10 mouse cellular contexts compared by ENCODE assay signal in the genomic region with DNA sequence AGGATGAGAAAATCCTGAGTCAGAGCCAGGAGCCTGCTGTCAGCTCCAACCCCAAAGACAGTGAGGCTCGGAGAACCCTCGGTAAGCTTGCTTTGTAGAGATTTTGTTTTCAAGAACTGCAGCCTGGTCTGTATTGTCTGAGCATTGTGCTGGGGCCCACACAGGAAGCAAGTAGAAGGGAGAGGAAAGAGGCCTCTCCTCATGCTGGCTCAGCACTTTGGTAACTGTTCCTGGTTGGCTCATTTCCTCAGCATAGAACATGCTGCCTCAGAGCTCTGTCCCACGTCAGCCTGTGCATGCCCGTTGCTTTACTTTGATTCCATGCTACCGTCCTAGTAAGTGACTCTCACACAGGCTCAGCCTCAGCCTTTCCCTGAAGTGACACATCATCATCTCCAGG. TPM values are rescaled to one million over a fixed set of nuclear protein-coding genes. Genes with fewer than 3 reads are reported as not detected.
DNase-seq lines count a peak whose midpoint lies in the region; ATAC-seq lines count a peak whose summit lies in the region.
"Had no signal": no experiment of that assay in that cellular context is flagged by ENCODE, and none has a peak within 500 bp of the region (broad histone marks: within the 10 kb centered on the region; RNA-seq: fewer than 3 reads in every experiment).

No protein-coding gene starts in this region.

- ATAC-seq in inflammation-experienced regulatory T-cells, adult 6 months: peak; percentile 97
- 0 out of 2 replicates have a peak, but pooled peaks have one; percentile 17 for ATAC-seq in megakaryocyte progenitor cell, adult 5-6 weeks (replicated peaks; ENCODE audit: poor library complexity)
- ATAC-seq in forebrain, embryonic 15.5 days (replicated peaks): no peak

- H3K27me3 ChIP-seq in forebrain, embryonic 15.5 days: no peaks in the 10 kb centered on the region

- H3K36me3 ChIP-seq in forebrain, embryonic 15.5 days: peaks cover 81% of the 10 kb centered on the region

- no peak overlapping the region for H3K4me2 ChIP-seq in forebrain, embryonic 15.5 days (replicated peaks)

- peaks cover 8% of the 10 kb centered on the region for H3K4me1 ChIP-seq in brown adipose tissue, adult 24 weeks (ENCODE audit: control insufficient read depth, insufficient read depth, insufficient read length, low read length)
- no peaks in the 10 kb centered on the region for H3K4me1 ChIP-seq in forebrain, embryonic 15.5 days

- 83% methylated on average over 5 of the region's 5 CpGs for WGBS in forebrain, embryonic 15.5 days

- peak; percentile 25 for DNase-seq in layer of hippocampus, adult 11-12 months (ENCODE audit: low spot score)
- no peak for DNase-seq in layer of hippocampus, adult 18-20 months (ENCODE audit: low spot score in 2 of 2)
- DNase-seq in cerebellum, postnatal 14 days: no peak
- no peak for DNase-seq in frontal cortex, postnatal 14 days (ENCODE audit: low spot score in 2 of 2)

- H3K27ac ChIP-seq in brown adipose tissue, adult 24 weeks (replicated peaks; ENCODE audit: low read depth, low read length): peak overlapping the region; percentile 69
- H3K27ac ChIP-seq in forebrain, embryonic 15.5 days (replicated peaks): no peak overlapping the region

- H3K9ac ChIP-seq in forebrain, embryonic 15.5 days (replicated peaks): no peak overlapping the region

- no peaks in the 10 kb centered on the region for H3K9me3 ChIP-seq in forebrain, embryonic 15.5 days

- no peak overlapping the region for H3K4me3 ChIP-seq in brown adipose tissue, adult 24 weeks (ENCODE audit: insufficient read depth, low read depth, low read length)
- H3K4me3 ChIP-seq in forebrain, embryonic 15.5 days: no peak overlapping the region
- H3K4me3 ChIP-seq: erythroblast, embryonic 14.5 days; myocyte had no signal

RNA-seq across cellular contexts. Expression of gene Gpr107, which starts 19.9 kb away (rescaled TPM):
- 10 to 100 TPM; 42.5 to 48.2 TPM for total RNA-seq in layer of hippocampus, adult 18-20 months (2021)
- 11.9 and 24.7 TPM in 2 replicates for polyA plus RNA-seq in brown adipose tissue, adult 24 weeks (2012; ENCODE audit: insufficient read depth, insufficient read length, missing spikeins)
- 10 to 100 TPM; 49.2 to 57.0 (median 50.5) TPM for polyA plus RNA-seq in inflammation-experienced regulatory T-cells, adult 6 months (2017; shearing (Covaris generic))
- 9.9 and 12.1 TPM in 2 replicates for total RNA-seq in megakaryocyte progenitor cell, adult 5-6 weeks (2015)
- total RNA-seq in megakaryocyte progenitor cell, adult 5-6 weeks (2017): 13.6 and 15.2 TPM in 2 replicates
- polyA plus RNA-seq in forebrain, embryonic 15.5 days (2015; fragmentation: Nextera tagmentation; extraction: Ambion mirVana): 36.7 and 37.3 TPM in 2 replicates

RNA-seq across cellular contexts. Expression of gene Fnbp1, which starts 30.2 kb away (rescaled TPM):
- 100 to 1,000 TPM; 111 to 130 TPM for total RNA-seq in layer of hippocampus, adult 18-20 months (2021)
- 25.7 and 38.1 TPM in 2 replicates for polyA plus RNA-seq in brown adipose tissue, adult 24 weeks (2012; ENCODE audit: insufficient read depth, insufficient read length, missing spikeins)
- 100 to 1,000 TPM in 2 of 3 experiments, 10 to 100 TPM in 1; 86.1 to 123 (median 103) TPM for polyA plus RNA-seq in inflammation-experienced regulatory T-cells, adult 6 months (2017; shearing (Covaris generic))
- total RNA-seq in megakaryocyte progenitor cell, adult 5-6 weeks (2015): 30.7 and 44.8 TPM in 2 replicates
- total RNA-seq in megakaryocyte progenitor cell, adult 5-6 weeks (2017): 20.9 and 44.7 TPM in 2 replicates
- polyA plus RNA-seq in forebrain, embryonic 15.5 days (2015; fragmentation: Nextera tagmentation; extraction: Ambion mirVana): 16.5 and 19.4 TPM in 2 replicates
